Mouse (Mus musculus) forebrain, embryonic 13.5 days (tissue): ENCODE measurements around the gene Csrnp1. TPM values are rescaled to one million over a fixed set of nuclear protein-coding genes. Genes with fewer than 3 reads are reported as not detected.
"Not testable (repeated sequence)": the region's sequence is repeated elsewhere in the genome, so short reads cannot be mapped to it uniquely, and the experiment has no call there.

ENCODE experiments used
- ATAC-seq: fragments of 200-750 bp; cut with Nextera tagmentation; 2 replicates; pipeline ENCODE4 v1.8.0; 2017
- H3K27ac ChIP-seq: fragments of 300-500 bp; sonication (generic); 2 replicates; pipeline ENCODE4 v1.5.1; 2015; ENCODE audit warnings: inconsistent platforms, mild to moderate bottlenecking, moderate library complexity
- H3K27me3 ChIP-seq: fragments of 300-500 bp; sonication (generic); 2 replicates; pipeline ENCODE4 v1.6.1; 2015; ENCODE audit warnings: mild to moderate bottlenecking, inconsistent platforms
- H3K36me3 ChIP-seq: fragments of 300-500 bp; sonication (generic); 2 replicates; pipeline ENCODE4 v1.6.1; 2015; ENCODE audit warnings: mild to moderate bottlenecking, inconsistent platforms; ENCODE audit not compliant: poor library complexity, severe bottlenecking
- H3K4me1 ChIP-seq: fragments of 300-500 bp; sonication (generic); 2 replicates; pipeline ENCODE4 v1.6.1; 2015; ENCODE audit warnings: inconsistent platforms
- H3K4me2 ChIP-seq: fragments of 300-500 bp; sonication (generic); 2 replicates; pipeline ENCODE4 v1.6.1; 2015; ENCODE audit warnings: inconsistent platforms, mild to moderate bottlenecking, moderate library complexity
- H3K4me3 ChIP-seq: fragments of 300-500 bp; sonication (generic); 2 replicates; pipeline ENCODE4 v1.5.1; 2015; ENCODE audit warnings: mild to moderate bottlenecking, inconsistent platforms
- H3K9ac ChIP-seq: fragments of 300-500 bp; sonication (generic); 2 replicates; pipeline ENCODE4 v1.6.1; 2015; ENCODE audit warnings: mild to moderate bottlenecking, inconsistent platforms
- H3K9me3 ChIP-seq: fragments of 300-500 bp; sonication (generic); replicated peaks from 2 replicates; pipeline ENCODE4 v1.6.1; 2016; ENCODE audit warnings: inconsistent platforms
- WGBS: fragments of 180-500 bp; shearing (Covaris S2); methylation state at CpG from one replicate; pipeline ENCODE4 v1.1.7; 2015; 5-methylcytosine and 5-hydroxymethylcytosine counted together
- polyA plus RNA-seq: library from polyadenylated mRNA; unstranded; fragments of >200 nt; fragmentation: Nextera tagmentation; extraction: Ambion mirVana; gene quantifications from 2 replicates; pipeline ENCODE4 v1.2.1, GENCODE M21; 2015

The Csrnp1 gene
- polyA plus RNA-seq, 1 experiment from 2014 or later, result 1.5 TPM

GRCm38 (mm10) chr9:120013251-120013820 is 28.9 kb upstream of the Csrnp1 start:
- no peak overlapping the region for H3K4me2 ChIP-seq
- H3K27me3 ChIP-seq, result no peaks in the 10 kb centered on the region
- H3K9me3 ChIP-seq, result no peaks in the 10 kb centered on the region
- peaks cover 14% of the 10 kb centered on the region for H3K4me1 ChIP-seq
- no peak overlapping the region for H3K9ac ChIP-seq
- H3K4me3 ChIP-seq, result no peak overlapping the region
- H3K27ac ChIP-seq, result no peak overlapping the region
- H3K36me3 ChIP-seq, result no peaks in the 10 kb centered on the region
- no peak for ATAC-seq
- 73% methylated on average over 11 of the region's 11 CpGs for WGBS

DNA sequence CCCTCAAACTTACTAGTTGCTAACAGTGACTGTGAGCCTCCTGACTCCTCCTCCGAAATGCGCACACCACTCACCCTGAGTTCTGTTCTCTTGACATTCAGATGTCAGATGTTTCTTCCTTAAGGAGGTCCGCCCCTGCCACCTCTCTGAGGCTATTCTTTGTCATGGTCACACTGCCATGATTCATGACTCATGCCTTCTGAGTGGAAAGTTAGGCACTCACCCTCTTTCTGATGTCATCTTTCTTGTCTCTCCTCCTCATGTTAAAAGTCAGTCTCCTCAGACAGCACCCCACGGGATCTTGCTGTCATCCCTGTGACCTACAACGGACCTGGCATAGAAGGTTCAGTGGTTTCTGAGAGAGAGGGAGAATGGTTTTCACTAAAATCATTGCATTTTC is 28.3 kb upstream of the Csrnp1 start:
- H3K4me3 ChIP-seq, result no peak overlapping the region
- WGBS, result 87% methylated on average over 5 of the region's 5 CpGs
- no peaks in the 10 kb centered on the region for H3K9me3 ChIP-seq
- no peak for ATAC-seq
- H3K4me1 ChIP-seq, result peaks cover 14% of the 10 kb centered on the region
- H3K36me3 ChIP-seq, result no peaks in the 10 kb centered on the region
- H3K9ac ChIP-seq, result no peak overlapping the region
- no peaks in the 10 kb centered on the region for H3K27me3 ChIP-seq
- H3K27ac ChIP-seq, result no peak overlapping the region
- H3K4me2 ChIP-seq, result no peak overlapping the region

DNA sequence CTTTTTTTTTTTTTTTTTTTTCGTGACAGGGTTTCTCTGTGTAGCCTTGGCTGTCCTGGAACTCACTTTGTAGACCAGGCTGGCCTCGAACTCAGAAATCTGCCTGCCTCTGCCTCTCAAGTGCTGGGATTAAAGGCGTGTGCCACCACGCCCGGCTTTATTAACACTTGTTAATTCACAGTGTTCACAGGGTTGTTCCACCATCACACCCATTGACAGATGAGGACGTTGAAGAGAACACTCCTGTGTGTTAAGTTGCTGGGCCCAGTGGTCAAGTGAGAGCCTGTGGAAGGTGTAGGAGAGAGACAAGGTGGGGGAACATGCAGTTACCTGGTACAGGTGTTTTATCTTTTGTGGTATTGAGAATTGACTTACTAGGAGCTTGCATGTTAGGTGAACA is 27.7 kb upstream of the Csrnp1 start:
- not testable (repeated sequence) for H3K27ac ChIP-seq, H3K4me3 ChIP-seq, H3K4me2 ChIP-seq, ATAC-seq, H3K9ac ChIP-seq, H3K9me3 ChIP-seq, H3K36me3 ChIP-seq, H3K27me3 ChIP-seq
- H3K4me1 ChIP-seq, result peaks cover 14% of the 10 kb centered on the region
- WGBS, result 83% methylated on average over 6 of the region's 6 CpGs

DNA sequence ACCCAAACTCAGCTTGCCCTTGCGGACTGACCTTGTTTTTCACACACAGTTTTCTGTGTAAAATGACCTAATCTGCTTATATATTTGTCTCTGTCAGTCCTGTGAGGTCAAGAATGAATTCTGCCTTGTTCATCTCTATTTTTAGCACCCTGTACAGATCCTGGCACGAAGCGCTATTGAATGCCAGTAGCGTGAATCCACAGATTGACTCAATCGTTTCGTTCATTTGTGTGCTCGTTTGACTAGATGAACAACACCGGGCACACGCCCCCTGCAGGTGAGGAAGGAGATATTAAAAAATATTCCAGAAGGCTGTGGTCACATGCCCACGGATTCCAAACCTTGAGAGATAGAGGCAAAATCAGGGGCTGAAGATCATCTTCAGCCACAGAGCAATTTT is 27.1 kb upstream of the Csrnp1 start:
- Histone ChIP-seq H3K9ac (peak overlapping the region; percentile 62; the same call in 1 of the 2 replicates), H3K36me3 (no peaks in the 10 kb centered on the region), H3K27ac (peak overlapping the region; percentile 55; the same call in 1 of the 2 replicates), H3K4me2 (peak overlapping the region; percentile 67), H3K4me1 (peaks cover 14% of the 10 kb centered on the region), H3K27me3 (no peaks in the 10 kb centered on the region), H3K9me3 (no peaks in the 10 kb centered on the region), H3K4me3 (peak overlapping the region; percentile 45)
- peak; percentile 75 for ATAC-seq
- 1% methylated on average over 10 of the region's 10 CpGs for WGBS

DNA sequence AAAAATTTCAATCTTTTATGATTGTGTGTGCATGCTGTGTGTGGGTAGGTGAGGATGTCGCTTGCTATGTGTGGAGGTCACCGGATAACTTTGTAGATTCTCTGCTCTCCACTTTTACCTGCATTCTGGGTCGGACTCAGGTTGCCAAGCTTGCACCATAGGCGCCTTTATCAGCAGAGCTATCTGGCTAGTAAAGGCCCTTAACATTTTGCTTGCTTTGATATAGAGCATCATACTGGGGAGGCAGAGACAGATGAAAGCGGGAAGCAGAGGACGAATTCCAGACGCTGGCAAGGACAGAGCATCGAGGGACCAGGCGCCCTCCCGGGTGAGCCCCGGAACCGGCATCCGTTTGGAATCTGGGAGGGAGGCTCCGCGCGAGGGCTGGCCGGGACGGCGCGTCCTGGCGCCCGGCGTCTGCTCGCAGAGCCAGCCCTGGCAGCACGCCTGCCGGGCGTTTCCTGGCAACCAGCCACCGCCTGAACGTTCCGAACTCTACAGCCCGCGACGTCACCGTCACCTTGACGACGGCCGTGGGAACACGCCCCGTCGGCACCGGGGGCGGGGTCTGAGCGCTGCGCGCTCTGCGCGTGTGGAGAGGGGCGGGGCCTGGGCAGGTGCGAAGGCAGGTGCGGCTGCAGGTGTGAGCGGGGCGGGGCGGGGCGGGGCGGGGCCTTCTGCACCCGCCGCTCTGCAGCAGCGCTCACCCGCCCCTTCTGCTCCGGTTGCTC is 26.5 kb upstream of the Csrnp1 start:
- no peaks in the 10 kb centered on the region for H3K9me3 ChIP-seq
- H3K4me1 ChIP-seq, result peaks cover 14% of the 10 kb centered on the region
- peak overlapping the region; percentile 83 for H3K27ac ChIP-seq
- ATAC-seq, result peak; percentile 96
- peak overlapping the region; percentile 67 for H3K4me2 ChIP-seq
- H3K4me3 ChIP-seq, result peak overlapping the region; percentile 45
- 1% methylated on average over 58 of the region's 60 CpGs for WGBS
- H3K36me3 ChIP-seq, result no peaks in the 10 kb centered on the region
- H3K9ac ChIP-seq, result peak overlapping the region; percentile 62
- no peaks in the 10 kb centered on the region for H3K27me3 ChIP-seq

DNA sequence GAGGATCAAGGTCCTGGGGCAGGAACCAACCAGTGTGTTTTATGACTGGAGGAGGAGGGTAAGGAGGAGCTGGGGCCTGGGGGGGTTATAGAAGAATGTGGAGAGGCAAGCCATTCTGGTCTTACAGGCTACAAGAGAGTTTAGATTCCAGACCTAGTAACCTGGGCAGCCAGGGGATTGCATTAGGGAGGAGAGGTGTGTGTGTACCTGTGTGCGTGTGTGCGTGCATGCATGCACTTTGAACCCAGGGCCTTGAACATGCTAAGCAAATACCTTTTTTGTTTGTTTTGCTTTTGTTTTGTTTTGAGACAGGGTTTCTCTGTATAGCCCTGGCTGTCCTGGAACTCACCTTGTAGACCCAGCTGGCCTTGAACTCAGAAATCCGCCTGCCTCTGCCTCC is 25.4 kb upstream of the Csrnp1 start:
- H3K9ac ChIP-seq, result no peak overlapping the region
- WGBS, result 97% methylated on average over 3 of the region's 3 CpGs
- ATAC-seq, result no peak

GRCm38 (mm10) chr9:120009226-120009841 is 24.9 kb upstream of the Csrnp1 start:
- H3K4me2 ChIP-seq, result no peak overlapping the region
- no peak overlapping the region for H3K27ac ChIP-seq
- H3K4me3 ChIP-seq, result no peak overlapping the region
- ATAC-seq, result no peak
- WGBS, result 81% methylated on average over 7 of the region's 7 CpGs
- H3K9me3 ChIP-seq, result no peaks in the 10 kb centered on the region
- H3K4me1 ChIP-seq, result peaks cover 18% of the 10 kb centered on the region
- H3K36me3 ChIP-seq, result no peaks in the 10 kb centered on the region
- H3K9ac ChIP-seq, result no peak overlapping the region
- H3K27me3 ChIP-seq, result no peaks in the 10 kb centered on the region

More for the DNA sequence above, 25.4 kb upstream of the Csrnp1 start:
- Histone ChIP-seq H3K36me3 (no peaks in the 10 kb centered on the region), H3K4me3 (no peak overlapping the region), H3K9me3 (no peaks in the 10 kb centered on the region), H3K4me1 (peaks cover 14% of the 10 kb centered on the region), H3K4me2 (no peak overlapping the region), H3K27ac (no peak overlapping the region), H3K27me3 (no peaks in the 10 kb centered on the region)

GRCm38 (mm10) chr9:120007833-120008232 is 23.4 kb upstream of the Csrnp1 start:
- Histone ChIP-seq H3K4me2 (no peak overlapping the region), H3K27me3 (no peaks in the 10 kb centered on the region), H3K4me3 (no peak overlapping the region), H3K36me3 (no peaks in the 10 kb centered on the region), H3K9ac (no peak overlapping the region), H3K4me1 (peaks cover 18% of the 10 kb centered on the region), H3K27ac (no peak overlapping the region), H3K9me3 (no peaks in the 10 kb centered on the region)
- 90% methylated on average over 1 of the region's 1 CpGs for WGBS
- no peak for ATAC-seq

GRCm38 (mm10) chr9:120005936-120006335 is 21.5 kb upstream of the Csrnp1 start:
- no peak overlapping the region for H3K9ac ChIP-seq
- 74% methylated on average over 3 of the region's 3 CpGs for WGBS

GRCm38 (mm10) chr9:120002893-120003292 is 18.4 kb upstream of the Csrnp1 start:
- H3K4me2 ChIP-seq, result no peak overlapping the region
- no peak overlapping the region for H3K4me3 ChIP-seq
- H3K4me1 ChIP-seq, result peaks cover 18% of the 10 kb centered on the region; the same call in 1 of the 2 replicates
- 0 out of 2 replicates have a peak, but pooled peaks cover 3% of the 10 kb centered on the region for H3K27me3 ChIP-seq
- ATAC-seq, result no peak
- no peak overlapping the region for H3K9ac ChIP-seq
- H3K27ac ChIP-seq, result no peak overlapping the region
- 83% methylated on average over 5 of the region's 5 CpGs for WGBS
- H3K9me3 ChIP-seq, result no peaks in the 10 kb centered on the region
- H3K36me3 ChIP-seq, result no peaks in the 10 kb centered on the region

More at GRCm38 (mm10) chr9:120005936-120006335, 21.5 kb upstream of the Csrnp1 start:
- Histone ChIP-seq H3K9me3 (no peaks in the 10 kb centered on the region), H3K4me2 (no peak overlapping the region), H3K27ac (no peak overlapping the region), H3K4me3 (no peak overlapping the region), H3K4me1 (peaks cover 24% of the 10 kb centered on the region), H3K36me3 (no peaks in the 10 kb centered on the region), H3K27me3 (no peaks in the 10 kb centered on the region)
- no peak for ATAC-seq

DNA sequence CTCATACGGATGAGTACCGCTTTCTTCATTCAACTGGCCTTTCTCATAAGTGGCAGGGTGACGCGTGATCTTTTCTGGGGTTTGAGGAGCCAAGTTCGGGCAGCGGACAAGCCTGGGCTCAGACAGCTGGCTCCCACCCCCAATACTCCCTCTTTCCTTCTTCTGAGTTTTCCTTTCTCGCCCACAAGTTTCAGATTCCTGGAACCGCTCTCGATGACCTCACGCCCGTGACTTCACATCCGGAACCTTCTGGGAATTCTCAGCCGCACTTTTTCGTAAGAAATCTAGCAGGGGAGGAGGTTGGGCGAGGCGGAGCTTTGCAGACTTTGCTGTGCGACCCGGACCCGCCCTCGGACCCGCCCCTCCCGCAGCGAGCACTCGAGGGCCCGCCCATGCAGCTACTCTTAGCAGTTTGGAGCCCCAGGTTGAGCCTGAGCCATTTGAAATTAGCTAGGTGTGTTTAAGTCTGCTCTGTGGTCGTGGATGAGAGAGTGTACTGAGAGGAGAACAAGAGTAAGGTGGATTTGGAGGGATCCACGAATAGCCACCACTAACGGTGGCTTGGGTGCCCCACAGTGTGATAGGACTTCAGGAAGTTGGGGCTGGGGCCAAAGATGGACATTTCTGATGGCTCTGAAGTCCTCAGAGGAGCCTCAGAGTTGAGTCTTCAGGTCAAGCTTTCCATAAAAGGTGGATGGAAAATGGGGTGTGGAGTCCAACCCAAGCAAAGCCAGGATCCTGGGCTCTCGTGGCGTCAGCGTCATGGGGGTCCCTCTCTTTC is 17.7 kb upstream of the Csrnp1 start:
- Histone ChIP-seq H3K9me3 (no peaks in the 10 kb centered on the region), H3K36me3 (no peaks in the 10 kb centered on the region), H3K27me3 (0 out of 2 replicates have a peak, but pooled peaks cover 3% of the 10 kb centered on the region), H3K4me3 (peak overlapping the region; percentile 31), H3K9ac (peak overlapping the region; percentile 53), H3K4me1 (peaks cover 18% of the 10 kb centered on the region; the same call in 1 of the 2 replicates), H3K4me2 (peak overlapping the region; percentile 55), H3K27ac (no peak overlapping the region)
- 10% methylated on average over 31 of the region's 31 CpGs for WGBS
- ATAC-seq, result peak; percentile 77
